ENCODE assay signal across 21 mouse cellular contexts in the genomic region with DNA sequence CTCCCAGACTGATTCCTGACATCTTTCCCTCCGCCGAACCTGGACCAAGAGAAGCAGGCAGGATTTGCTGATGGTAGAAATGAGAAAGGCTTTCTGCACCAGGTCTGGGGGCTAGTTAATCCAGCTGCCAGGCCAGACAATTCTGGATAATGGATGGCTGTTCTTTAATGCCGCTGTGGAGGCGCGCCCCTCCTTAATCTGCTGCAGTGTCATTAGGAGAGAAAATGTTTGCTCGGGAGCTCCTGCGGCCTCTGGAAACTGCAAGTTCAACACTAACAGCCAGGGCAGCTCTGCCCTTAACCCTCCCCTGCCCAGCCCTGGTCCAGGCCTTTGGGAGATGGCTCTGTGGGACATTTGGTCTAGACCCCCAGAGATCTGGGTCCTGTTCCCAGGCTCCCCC.
DNase-seq lines count a peak whose midpoint lies in the region; ATAC-seq lines count a peak whose summit lies in the region.
"Had no signal": no experiment of that assay in that cellular context is flagged by ENCODE, and none has a peak within 500 bp of the region (broad histone marks: within the 10 kb centered on the region; RNA-seq: fewer than 3 reads in every experiment).

No protein-coding gene starts in this region.

- no peaks in the 10 kb centered on the region for H3K27me3 ChIP-seq in hindbrain, embryonic 11.5 days (ENCODE audit: control insufficient read depth, insufficient read depth, low read length)
- H3K27me3 ChIP-seq in hindbrain, embryonic 16.5 days (replicated peaks; ENCODE audit: control insufficient read depth, insufficient read depth, low read length): no peaks in the 10 kb centered on the region
- no peaks in the 10 kb centered on the region for H3K27me3 ChIP-seq in midbrain, embryonic 10.5 days (ENCODE audit: low read depth, poor library complexity, severe bottlenecking)
- no peaks in the 10 kb centered on the region for H3K27me3 ChIP-seq in midbrain, embryonic 16.5 days (ENCODE audit: control insufficient read depth, insufficient read depth, low read depth, low read length)
- no peaks in the 10 kb centered on the region; the same call in none of the 2 replicates for H3K27me3 ChIP-seq in embryonic facial prominence, embryonic 13.5 days
- no peaks in the 10 kb centered on the region for H3K27me3 ChIP-seq in midbrain, embryonic 13.5 days
- H3K27me3 ChIP-seq: lung, embryonic 15.5 days; stomach, embryonic 15.5 days had no signal

- DNase-seq in hindbrain, embryonic 11.5 days (ENCODE audit: low spot score): peak; percentile 17
- no peak for DNase-seq in midbrain, embryonic 10.5 days (ENCODE audit: low spot score)
- DNase-seq in spleen, adult 12 weeks (ENCODE audit: low spot score): no peak
- DNase-seq: adrenal gland, postnatal 10 days; cerebellum, adult 9-11 months; heart, postnatal 10 days; kidney, adult 8-10 months; layer of hippocampus, adult 9-11 months; lung, postnatal 4 days; right cerebral cortex, postnatal 14 days; thymus, adult 2 months had no signal

- ATAC-seq in hindbrain, embryonic 11.5 days (ENCODE audit: low FRiP score): no peak; the same call in 1 of the 2 replicates
- no peak for ATAC-seq in hindbrain, embryonic 16.5 days
- no peak for ATAC-seq in midbrain, embryonic 16.5 days
- ATAC-seq in embryonic facial prominence, embryonic 13.5 days (ENCODE audit: insufficient number of reproducible peaks, insufficient read depth, low FRiP score, low TSS enrichment, low read depth): no peak
- ATAC-seq in midbrain, embryonic 13.5 days: peak; percentile 37; the same call in 1 of the 2 replicates
- no peak for ATAC-seq in megakaryocyte progenitor cell, adult 5-6 weeks (replicated peaks; ENCODE audit: poor library complexity)

- WGBS in hindbrain, embryonic 11.5 days: 42% methylated on average over 7 of the region's 7 CpGs
- WGBS in hindbrain, embryonic 16.5 days: 32% methylated on average over 7 of the region's 7 CpGs
- 43% methylated on average over 7 of the region's 7 CpGs for WGBS in midbrain, embryonic 10.5 days
- 21% methylated on average over 7 of the region's 7 CpGs for WGBS in midbrain, embryonic 16.5 days
- WGBS in embryonic facial prominence, embryonic 13.5 days: 30% methylated on average over 7 of the region's 7 CpGs
- WGBS in midbrain, embryonic 13.5 days: 29% methylated on average over 7 of the region's 7 CpGs

- no peak overlapping the region for H3K4me3 ChIP-seq in hindbrain, embryonic 11.5 days (ENCODE audit: low read depth, low read length)
- no peak overlapping the region for H3K4me3 ChIP-seq in hindbrain, embryonic 16.5 days (ENCODE audit: low read length)
- H3K4me3 ChIP-seq in midbrain, embryonic 10.5 days: no peak overlapping the region
- H3K4me3 ChIP-seq in midbrain, embryonic 16.5 days (ENCODE audit: low read depth, low read length): no peak overlapping the region
- no peak overlapping the region for H3K4me3 ChIP-seq in embryonic facial prominence, embryonic 13.5 days
- no peak overlapping the region for H3K4me3 ChIP-seq in midbrain, embryonic 13.5 days (replicated peaks)
- H3K4me3 ChIP-seq: left cerebral cortex, adult 2 months; lung, embryonic 15.5 days; stomach, embryonic 15.5 days had no signal

- H3K9ac ChIP-seq in hindbrain, embryonic 11.5 days (ENCODE audit: low read depth, low read length): no peak overlapping the region
- no peak overlapping the region for H3K9ac ChIP-seq in hindbrain, embryonic 16.5 days (ENCODE audit: low read depth, low read length)
- H3K9ac ChIP-seq in midbrain, embryonic 16.5 days (ENCODE audit: low read depth, low read length): no peak overlapping the region
- H3K9ac ChIP-seq in embryonic facial prominence, embryonic 13.5 days: 0 out of 2 replicates have a peak overlapping the region, but pooled peaks have one; percentile 27
- H3K9ac ChIP-seq in midbrain, embryonic 13.5 days (replicated peaks): no peak overlapping the region
- H3K9ac ChIP-seq: liver, embryonic 14.5 days; lung, embryonic 15.5 days; stomach, embryonic 15.5 days had no signal

- H3K27ac ChIP-seq in hindbrain, embryonic 11.5 days (ENCODE audit: low read depth, low read length): no peak overlapping the region
- no peak overlapping the region for H3K27ac ChIP-seq in hindbrain, embryonic 16.5 days (ENCODE audit: low read depth, low read length)
- H3K27ac ChIP-seq in midbrain, embryonic 10.5 days (replicated peaks): peak overlapping the region; percentile 65
- no peak overlapping the region; the same call in 1 of the 2 replicates for H3K27ac ChIP-seq in midbrain, embryonic 16.5 days (ENCODE audit: low read length)
- H3K27ac ChIP-seq in embryonic facial prominence, embryonic 13.5 days: no peak overlapping the region
- no peak overlapping the region for H3K27ac ChIP-seq in midbrain, embryonic 13.5 days
- H3K27ac ChIP-seq: left cerebral cortex, adult 2 months; liver, embryonic 14.5 days; lung, embryonic 15.5 days; stomach, embryonic 15.5 days had no signal

- H3K36me3 ChIP-seq in hindbrain, embryonic 11.5 days (ENCODE audit: control insufficient read depth, insufficient read depth, low read length): no peaks in the 10 kb centered on the region
- no peaks in the 10 kb centered on the region for H3K36me3 ChIP-seq in hindbrain, embryonic 16.5 days (ENCODE audit: control insufficient read depth, insufficient read depth, low read length)
- H3K36me3 ChIP-seq in midbrain, embryonic 10.5 days: no peaks in the 10 kb centered on the region
- H3K36me3 ChIP-seq in midbrain, embryonic 16.5 days (ENCODE audit: control insufficient read depth, insufficient read depth, low read length): no peaks in the 10 kb centered on the region
- H3K36me3 ChIP-seq in embryonic facial prominence, embryonic 13.5 days: no peaks in the 10 kb centered on the region
- no peaks in the 10 kb centered on the region for H3K36me3 ChIP-seq in midbrain, embryonic 13.5 days
- H3K36me3 ChIP-seq: lung, embryonic 15.5 days; stomach, embryonic 15.5 days had no signal

- H3K9me3 ChIP-seq in hindbrain, embryonic 11.5 days (ENCODE audit: control insufficient read depth, low read length): no peaks in the 10 kb centered on the region
- no peaks in the 10 kb centered on the region for H3K9me3 ChIP-seq in hindbrain, embryonic 16.5 days (ENCODE audit: control insufficient read depth, low read length)
- no peaks in the 10 kb centered on the region for H3K9me3 ChIP-seq in midbrain, embryonic 10.5 days (replicated peaks)
- no peaks in the 10 kb centered on the region for H3K9me3 ChIP-seq in midbrain, embryonic 16.5 days (replicated peaks; ENCODE audit: control insufficient read depth, low read length, poor library complexity, severe bottlenecking)
- no peaks in the 10 kb centered on the region for H3K9me3 ChIP-seq in embryonic facial prominence, embryonic 13.5 days
- H3K9me3 ChIP-seq in midbrain, embryonic 13.5 days: no peaks in the 10 kb centered on the region
- H3K9me3 ChIP-seq: lung, embryonic 15.5 days; stomach, embryonic 15.5 days had no signal

- no peak overlapping the region for H3K4me2 ChIP-seq in hindbrain, embryonic 11.5 days (replicated peaks; ENCODE audit: low read depth, low read length)
- H3K4me2 ChIP-seq in hindbrain, embryonic 16.5 days (ENCODE audit: low read length): no peak overlapping the region
- H3K4me2 ChIP-seq in midbrain, embryonic 16.5 days (ENCODE audit: low read length): no peak overlapping the region
- H3K4me2 ChIP-seq in embryonic facial prominence, embryonic 13.5 days: no peak overlapping the region
- no peak overlapping the region for H3K4me2 ChIP-seq in midbrain, embryonic 13.5 days (replicated peaks)
- H3K4me2 ChIP-seq: heart, embryonic 11.5 days; lung, embryonic 15.5 days; stomach, embryonic 15.5 days had no signal

- H3K4me1 ChIP-seq in hindbrain, embryonic 11.5 days (replicated peaks; ENCODE audit: control insufficient read depth, insufficient read depth, low read length): peaks cover 2% of the 10 kb centered on the region; the same call in 1 of the 2 replicates
- peaks cover 14% of the 10 kb centered on the region for H3K4me1 ChIP-seq in hindbrain, embryonic 16.5 days (ENCODE audit: control insufficient read depth, insufficient read depth, low read depth, low read length)
- H3K4me1 ChIP-seq in midbrain, embryonic 10.5 days: peaks cover 41% of the 10 kb centered on the region
- peaks cover 10% of the 10 kb centered on the region for H3K4me1 ChIP-seq in midbrain, embryonic 16.5 days (ENCODE audit: control insufficient read depth, insufficient read depth, low read length)
- peaks cover 18% of the 10 kb centered on the region; the same call in 1 of the 2 replicates for H3K4me1 ChIP-seq in embryonic facial prominence, embryonic 13.5 days
- H3K4me1 ChIP-seq in midbrain, embryonic 13.5 days (replicated peaks): peaks cover 31% of the 10 kb centered on the region
